Mouse (Mus musculus): ENCODE measurements around the gene Npw. TPM values are rescaled to one million over a fixed set of nuclear protein-coding genes. Genes with fewer than 3 reads are reported as not detected.

The Npw gene
- total RNA-seq, 1 experiment from 2014 or later, result 0.27 TPM

DNA sequence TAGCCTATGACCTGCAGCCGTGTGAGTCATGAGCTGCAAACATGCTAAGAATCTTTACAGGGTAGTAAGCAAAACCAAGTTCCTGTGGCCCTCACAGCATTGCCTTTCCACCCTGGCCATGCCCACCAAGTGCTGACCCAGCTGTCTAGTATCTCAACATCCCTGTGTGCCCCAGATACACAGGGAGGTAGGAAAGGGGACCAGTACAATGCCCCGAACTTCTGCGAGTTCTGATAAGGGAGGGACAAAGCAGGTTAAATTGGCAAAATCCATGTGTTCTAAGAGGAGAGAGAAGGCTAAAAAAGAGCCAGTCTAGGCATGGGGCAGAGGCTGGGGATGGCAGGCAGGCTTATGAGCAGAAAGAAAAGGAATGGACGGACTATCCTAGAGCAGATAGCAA, 49.9 kb downstream of the Npw start:
- ATAC-seq (replicated peaks; ENCODE audit: low read depth, poor library complexity, severe bottlenecking), result no peak

Other genes starting within 250 kb of the Npw start
- gene Rnps1, start 243.9 kb downstream of the Npw start, total RNA-seq (2017), result 360 and 414 TPM in 2 replicates
- 26.0 and 28.7 TPM in 2 replicates for gene Eci1, start 231.8 kb downstream of the Npw start, total RNA-seq (2017)
- gene Dnase1l2, start 215.4 kb downstream of the Npw start, total RNA-seq (2017), result 1.4 TPM in 1 of 2 replicates, not detected in the other
- gene E4f1, start 188.1 kb downstream of the Npw start, total RNA-seq (2017), result 10.0 and 15.2 TPM in 2 replicates
- 21.6 and 23.5 TPM in 2 replicates for gene Pgp, start 188.1 kb downstream of the Npw start, total RNA-seq (2017)
- 1.3 TPM in 1 of 2 replicates, not detected in the other for gene Bricd5, start 184.6 kb downstream of the Npw start, total RNA-seq (2017)
- 9.6 and 25.7 TPM in 2 replicates for gene Mlst8, start 179.4 kb downstream of the Npw start, total RNA-seq (2017)
- gene Caskin1, start 169.9 kb downstream of the Npw start, total RNA-seq (2017), result not detected in 2 replicates
- gene Traf7, start 130.5 kb downstream of the Npw start, total RNA-seq (2017), result 59.3 and 60.5 TPM in 2 replicates
- 0.05 TPM in 1 of 2 replicates, not detected in the other for gene Rab26, start 124.2 kb downstream of the Npw start, total RNA-seq (2017)
- gene Pkd1, start 108.6 kb downstream of the Npw start, total RNA-seq (2017), result 8.3 and 37.4 TPM in 2 replicates
- 39.0 and 52.2 TPM in 2 replicates for gene Tsc2, start 25.8 kb downstream of the Npw start, total RNA-seq (2017)
- 18.0 and 25.1 TPM in 2 replicates for gene Nthl1, start 25.8 kb downstream of the Npw start, total RNA-seq (2017)
- 1.3 and 1.4 TPM in 2 replicates for gene Slc9a3r2, start 8.1 kb downstream of the Npw start, total RNA-seq (2017)
- gene Zfp598, start 11.2 kb upstream of the Npw start, total RNA-seq (2017), result 20.0 and 25.4 TPM in 2 replicates
- not detected in 2 replicates for gene Syngr3, start 31.5 kb upstream of the Npw start, total RNA-seq (2017)
- gene Gfer, start 37.7 kb upstream of the Npw start, total RNA-seq (2017), result 30.9 and 44.6 TPM in 2 replicates
- gene Noxo1, start 37.8 kb upstream of the Npw start, total RNA-seq (2017), result 0.69 and 18.3 TPM in 2 replicates
- 43.3 and 46.1 TPM in 2 replicates for gene Tbl3, start 49.2 kb upstream of the Npw start, total RNA-seq (2017)
- gene Rnf151, start 59.6 kb upstream of the Npw start, total RNA-seq (2017), result not detected in 2 replicates
- gene Rps2, start 59.7 kb upstream of the Npw start, total RNA-seq (2017), result 1,725 and 1,907 TPM in 2 replicates
- 192 and 287 TPM in 2 replicates for gene Ndufb10, start 66.0 kb upstream of the Npw start, total RNA-seq (2017)
- gene Rpl3l, start 69.4 kb upstream of the Npw start, total RNA-seq (2017), result 0.50 TPM in 1 of 2 replicates, not detected in the other
- gene Msrb1, start 78.2 kb upstream of the Npw start, total RNA-seq (2017), result 41.2 and 41.7 TPM in 2 replicates
- gene Hs3st6, start 94.5 kb upstream of the Npw start, total RNA-seq (2017), result not detected in 2 replicates
- 0.55 TPM in 1 of 2 replicates, not detected in the other for gene Meiob, start 145.8 kb upstream of the Npw start, total RNA-seq (2017)
- 21.5 and 26.7 TPM in 2 replicates for gene Hagh, start 181.7 kb upstream of the Npw start, total RNA-seq (2017)
- 24.6 and 25.9 TPM in 2 replicates for gene Fahd1, start 191.9 kb upstream of the Npw start, total RNA-seq (2017)
- gene Igfals, start 207.5 kb upstream of the Npw start, total RNA-seq (2017), result not detected in 2 replicates
- gene Nubp2, start 227.9 kb upstream of the Npw start, total RNA-seq (2017), result 35.6 and 45.6 TPM in 2 replicates
- 14.8 and 21.5 TPM in 2 replicates for gene Spsb3, start 228.2 kb upstream of the Npw start, total RNA-seq (2017)
- gene Eme2, start 236.6 kb upstream of the Npw start, total RNA-seq (2017), result 9.2 and 22.7 TPM in 2 replicates
- gene Mrps34, start 236.7 kb upstream of the Npw start, total RNA-seq (2017), result 21.6 and 22.0 TPM in 2 replicates
- gene Nme3, start 238.0 kb upstream of the Npw start, total RNA-seq (2017), result 35.0 and 36.0 TPM in 2 replicates